In genomic region chr19:29368671-29369309, GRCm38 (mm10) we compare ENCODE assay signal across 24 mouse cellular contexts. TPM values are rescaled to one million over a fixed set of nuclear protein-coding genes. Genes with fewer than 3 reads are reported as not detected.
DNase-seq lines count a peak whose midpoint lies in the region; ATAC-seq and TF ChIP-seq lines count a peak whose summit lies in the region.
"Had no signal": no experiment of that assay in that cellular context is flagged by ENCODE, and none has a peak within 500 bp of the region (broad histone marks: within the 10 kb centered on the region; RNA-seq: fewer than 3 reads in every experiment).

No protein-coding gene starts in this region.

- H3K4me3 ChIP-seq in spleen, adult 2 months (ENCODE audit: extremely low read depth, insufficient read depth, insufficient read length), result peak overlapping the region; percentile 40; the same call in 1 of the 2 replicates
- H3K4me3 ChIP-seq: forebrain, embryonic 12.5 days; heart, embryonic 12.5 days; hindbrain, embryonic 15.5 days; limb, embryonic 12.5 days had no signal

- H3K27me3 ChIP-seq in spleen, adult 2 months (ENCODE audit: control insufficient read depth, insufficient read depth, low read length), result no peaks in the 10 kb centered on the region
- H3K27me3 ChIP-seq: forebrain, embryonic 12.5 days; hindbrain, embryonic 15.5 days had no signal

- peak overlapping the region; percentile 60; the same call in 1 of the 2 replicates for H3K27ac ChIP-seq in spleen, adult 2 months (ENCODE audit: insufficient read depth, low read length)
- H3K27ac ChIP-seq: forebrain, embryonic 12.5 days; hindbrain, embryonic 15.5 days; limb, embryonic 12.5 days had no signal

- no peak for TF ChIP-seq POLR2A in spleen, adult 2 months (IDR thresholded peaks at IDR 0.05; ENCODE audit: low read depth, low read length)

- peaks cover 9% of the 10 kb centered on the region for H3K4me1 ChIP-seq in spleen, adult 2 months (ENCODE audit: control insufficient read depth, insufficient read depth, insufficient read length)

- 0 out of 2 replicates have a peak, but pooled peaks have one; percentile 21 for ATAC-seq in granulocyte monocyte progenitor cell, adult 5-6 weeks (replicated peaks; ENCODE audit: poor library complexity, severe bottlenecking)

- no peak for TF ChIP-seq CTCF in spleen, adult 2 months (IDR thresholded peaks at IDR 0.05; ENCODE audit: extremely low read depth, insufficient read depth, insufficient read length, insufficient replicate concordance)

- 37% methylated on average over 3 of the region's 3 CpGs for WGBS in spleen, adult 2 months

- H3K36me3 ChIP-seq in spleen, adult 2 months (ENCODE audit: control insufficient read depth, insufficient read depth, low read length), result peaks cover 2% of the 10 kb centered on the region; the same call in 1 of the 2 replicates
- H3K36me3 ChIP-seq: forebrain, embryonic 12.5 days; heart, embryonic 12.5 days; hindbrain, embryonic 15.5 days; limb, embryonic 12.5 days had no signal

- peak; percentile 75 for DNase-seq in adrenal gland, adult 2 months
- DNase-seq in adrenal gland, postnatal 25 days, result no peak
- no peak for DNase-seq in spleen, adult 2 months (ENCODE audit: low read depth in 1 of 2, low spot score in 2 of 2)
- DNase-seq in spleen, postnatal 14 days (ENCODE audit: low spot score in 2 of 2), result no peak
- DNase-seq in thymus, postnatal 10 days (ENCODE audit: low spot score in 2 of 2), result no peak
- no peak for DNase-seq in right cerebral cortex, adult 18-20 months
- no peak for DNase-seq in kidney, adult 18-20 months
- DNase-seq: cerebellum, postnatal 10 days; heart, postnatal 36 days; kidney, adult 11 months; kidney, postnatal 25 days; layer of hippocampus, adult 9-11 months; midbrain, embryonic 14.5 days; retina, postnatal 1 day; thymus, postnatal 36 days had no signal

RNA-seq across cellular contexts. Expression of gene Cd274, which starts 1.5 kb away (rescaled TPM):
- 10 to 100 TPM in 1 of 2 experiments, 1 to 10 TPM in 1; 5.0 to 10.7 TPM for total RNA-seq in adrenal gland, adult 2 months (2021)
- 1.8 and 2.0 TPM in 2 replicates for polyA plus RNA-seq in adrenal gland, adult 2 months (2012; rRNA removed)
- 6.9 and 8.8 TPM in 2 replicates for total RNA-seq in adrenal gland, postnatal 25 days (2021)
- polyA plus RNA-seq in spleen, adult 2 months (2012; rRNA removed), result 10.4 and 11.0 TPM in 2 replicates
- total RNA-seq in granulocyte monocyte progenitor cell, adult 5-6 weeks (2014; fragmentation: Nextera tagmentation), result 4.9 and 9.2 TPM in 2 replicates
- 5.3 TPM in 2 replicates for total RNA-seq in granulocyte monocyte progenitor cell, adult 5-6 weeks (2017)

RNA-seq across cellular contexts. Expression of gene Plgrkt, which starts 1.6 kb away (rescaled TPM):
- 10 to 100 TPM; 49.7 to 56.9 TPM for total RNA-seq in adrenal gland, adult 2 months (2021)
- polyA plus RNA-seq in adrenal gland, adult 2 months (2012; rRNA removed), result 71.8 and 74.8 TPM in 2 replicates
- 66.1 and 99.7 TPM in 2 replicates for total RNA-seq in adrenal gland, postnatal 25 days (2021)
- polyA plus RNA-seq in spleen, adult 2 months (2012; rRNA removed), result 55.6 and 63.9 TPM in 2 replicates
- total RNA-seq in granulocyte monocyte progenitor cell, adult 5-6 weeks (2014; fragmentation: Nextera tagmentation), result 90.3 and 93.3 TPM in 2 replicates
- total RNA-seq in granulocyte monocyte progenitor cell, adult 5-6 weeks (2017), result 49.2 and 53.6 TPM in 2 replicates

RNA-seq across cellular contexts. Expression of gene Rln1, which starts 34.3 kb away (rescaled TPM):
- total RNA-seq in adrenal gland, adult 2 months (2021), result not detected
- polyA plus RNA-seq in adrenal gland, adult 2 months (2012; rRNA removed), result not detected in 2 replicates
- total RNA-seq in adrenal gland, postnatal 25 days (2021), result not detected in 2 replicates
- not detected in 2 replicates for polyA plus RNA-seq in spleen, adult 2 months (2012; rRNA removed)
- total RNA-seq in granulocyte monocyte progenitor cell, adult 5-6 weeks (2014; fragmentation: Nextera tagmentation), result not detected in 2 replicates
- not detected in 2 replicates for total RNA-seq in granulocyte monocyte progenitor cell, adult 5-6 weeks (2017)
- total RNA-seq: adrenal gland, postnatal 36 days; heart, postnatal 36 days had no signal
- polyA plus RNA-seq: liver, embryonic 16.5 days had no signal

RNA-seq across cellular contexts. Expression of gene Pdcd1lg2, which starts 41.9 kb away (rescaled TPM):
- total RNA-seq in adrenal gland, adult 2 months (2021), result not detected
- polyA plus RNA-seq in adrenal gland, adult 2 months (2012; rRNA removed), result not detected in 2 replicates
- total RNA-seq in adrenal gland, postnatal 25 days (2021), result not detected in 2 replicates
- 1.0 and 1.2 TPM in 2 replicates for polyA plus RNA-seq in spleen, adult 2 months (2012; rRNA removed)
- total RNA-seq in granulocyte monocyte progenitor cell, adult 5-6 weeks (2014; fragmentation: Nextera tagmentation), result not detected in 2 replicates
- total RNA-seq in granulocyte monocyte progenitor cell, adult 5-6 weeks (2017), result not detected in 2 replicates
- total RNA-seq: adrenal gland, postnatal 36 days; gastrocnemius, postnatal 4 days; heart, postnatal 36 days had no signal
- polyA plus RNA-seq: embryonic facial prominence, embryonic 14.5 days; heart, embryonic 12.5 days; hindbrain, embryonic 15.5 days; limb, embryonic 12.5 days; midbrain, embryonic 14.5 days had no signal

RNA-seq across cellular contexts. Expression of gene Insl6, which starts 43.6 kb away (rescaled TPM):
- total RNA-seq in adrenal gland, adult 2 months (2021), result 1 to 10 TPM in 1 of 2 experiments, under 1 TPM in 1; 0.58 to 1.3 TPM
- polyA plus RNA-seq in adrenal gland, adult 2 months (2012; rRNA removed), result 0.36 and 0.39 TPM in 2 replicates
- total RNA-seq in adrenal gland, postnatal 25 days (2021), result 0.79 TPM in 1 of 2 replicates, not detected in the other
- 1.5 and 2.1 TPM in 2 replicates for polyA plus RNA-seq in spleen, adult 2 months (2012; rRNA removed)
- total RNA-seq in granulocyte monocyte progenitor cell, adult 5-6 weeks (2014; fragmentation: Nextera tagmentation), result 5.6 TPM in 1 of 2 replicates, not detected in the other
- 0.47 and 3.8 TPM in 2 replicates for total RNA-seq in granulocyte monocyte progenitor cell, adult 5-6 weeks (2017)
- total RNA-seq: heart, postnatal 36 days had no signal
